Mouse (Mus musculus) cerebellum, adult 18-20 months (tissue): ENCODE measurements around the gene Gm20388.

Experiments used
- DNase-seq, 2 experiments: peaks; one replicate each; pipeline ENCODE4 v3.0.0; 2021

Gene Gm20388

GRCm38 (mm10) chr8:120174606-120175005, 264.0 kb downstream of the Gm20388 start:
- no peak for DNase-seq

DNA sequence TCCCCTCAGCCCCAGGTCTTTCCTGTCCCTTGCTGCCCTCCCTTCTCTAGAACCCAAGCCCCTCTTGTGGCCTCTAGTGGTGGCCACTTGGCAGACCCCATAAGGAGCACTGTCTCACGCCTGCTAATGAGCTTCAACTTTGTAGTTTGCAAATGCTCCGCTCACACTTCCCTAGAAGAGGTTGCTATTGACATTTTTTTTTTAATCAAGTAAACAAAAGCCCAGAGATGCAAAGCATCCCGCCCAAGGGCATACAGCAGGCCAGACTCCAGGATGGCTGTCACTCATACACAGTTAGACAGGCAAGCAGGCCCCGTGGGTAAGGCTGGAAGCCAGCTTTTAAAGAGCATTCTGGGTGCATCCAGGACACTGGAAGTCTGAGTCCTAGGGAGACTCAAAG, 266.0 kb downstream of the Gm20388 start:
- DNase-seq: no peak

GRCm38 (mm10) chr8:120177318-120178123, 266.9 kb downstream of the Gm20388 start, which contains the start of gene Fam92b:
Gene Fam92b (minus strand): TSS chr8:120177466.
- DNase-seq: no peak

GRCm38 (mm10) chr8:120178124-120178514, 267.5 kb downstream of the Gm20388 start:
- no peak for DNase-seq

GRCm38 (mm10) chr8:120179027-120179431, 268.4 kb downstream of the Gm20388 start:
- peak; percentile 89 to 93 for DNase-seq

- no peak for DNase-seq
These were observed 269.9 kb downstream of the Gm20388 start for GRCm38 (mm10) chr8:120180445-120180970.

DNA sequence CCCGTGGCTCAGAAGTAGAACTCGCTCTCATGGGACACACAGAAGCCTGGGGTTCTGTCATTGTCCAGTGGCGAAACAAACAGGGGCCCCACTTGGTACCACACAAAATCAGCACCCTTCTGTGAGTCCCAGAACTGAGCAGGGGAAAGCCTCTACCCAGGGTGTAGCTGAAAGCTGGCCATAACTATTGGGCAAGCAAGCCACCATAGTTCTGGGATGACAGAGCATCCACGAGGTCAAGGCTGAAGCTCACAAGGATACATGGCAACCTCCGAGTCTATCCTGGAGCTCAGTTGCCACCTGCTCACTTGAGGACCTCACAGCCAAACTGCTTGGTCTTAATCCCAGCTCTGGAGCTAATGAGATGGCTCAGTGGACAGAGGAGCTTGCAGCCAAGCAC, 270.6 kb downstream of the Gm20388 start:
- DNase-seq: no peak

- DNase-seq: no peak
These were observed 271.3 kb downstream of the Gm20388 start for GRCm38 (mm10) chr8:120181861-120182414.

- DNase-seq: no peak
These were observed 273.7 kb downstream of the Gm20388 start for GRCm38 (mm10) chr8:120184366-120184765.

DNA sequence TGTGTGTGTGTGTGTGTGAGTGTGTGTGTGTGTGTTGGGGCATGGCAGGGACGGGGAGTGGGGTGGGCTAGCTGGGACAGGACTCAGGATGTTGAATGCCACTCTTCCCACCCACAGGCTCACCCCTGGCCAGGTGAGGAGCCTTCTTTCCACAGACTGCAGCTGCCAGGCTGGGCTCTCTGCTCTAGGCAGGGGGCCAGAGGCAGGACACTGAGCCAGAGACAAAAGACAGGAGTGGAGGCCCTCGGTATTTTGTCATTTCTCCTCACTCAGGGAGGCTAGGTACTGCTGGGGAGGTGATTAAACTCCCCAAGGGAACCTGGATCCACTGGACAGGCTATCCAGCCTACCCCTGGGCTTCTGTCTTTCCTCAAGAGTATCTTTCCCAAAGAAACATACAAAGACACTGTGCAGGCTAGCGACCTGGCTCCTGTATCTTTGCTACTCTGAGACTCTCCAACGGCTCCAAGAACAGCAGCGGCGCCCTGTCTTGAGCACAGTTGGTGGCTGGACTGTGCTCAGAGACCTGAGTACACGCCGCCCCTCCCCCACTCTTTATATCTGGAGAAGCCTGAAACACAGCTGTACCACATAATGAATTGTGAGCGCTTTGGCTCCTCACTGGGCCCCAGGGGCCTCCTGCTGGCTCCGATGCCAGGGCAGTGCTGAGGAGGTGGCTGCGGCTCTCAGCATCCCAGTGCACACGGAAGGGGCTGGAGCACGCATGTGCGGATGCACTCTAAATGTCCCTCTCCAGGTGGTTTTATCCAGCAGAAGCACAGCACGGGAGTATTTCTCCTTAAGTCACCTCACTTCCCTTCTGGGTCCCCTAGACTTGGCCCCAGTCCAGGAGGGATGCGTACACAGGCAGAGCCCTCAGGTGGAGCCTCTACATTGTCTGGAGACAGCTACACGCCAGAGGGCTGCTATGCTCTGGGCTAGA, 274.5 kb downstream of the Gm20388 start:
- no peak for DNase-seq

- no peak for DNase-seq
These were observed 275.8 kb downstream of the Gm20388 start for GRCm38 (mm10) chr8:120186454-120186853.

DNA sequence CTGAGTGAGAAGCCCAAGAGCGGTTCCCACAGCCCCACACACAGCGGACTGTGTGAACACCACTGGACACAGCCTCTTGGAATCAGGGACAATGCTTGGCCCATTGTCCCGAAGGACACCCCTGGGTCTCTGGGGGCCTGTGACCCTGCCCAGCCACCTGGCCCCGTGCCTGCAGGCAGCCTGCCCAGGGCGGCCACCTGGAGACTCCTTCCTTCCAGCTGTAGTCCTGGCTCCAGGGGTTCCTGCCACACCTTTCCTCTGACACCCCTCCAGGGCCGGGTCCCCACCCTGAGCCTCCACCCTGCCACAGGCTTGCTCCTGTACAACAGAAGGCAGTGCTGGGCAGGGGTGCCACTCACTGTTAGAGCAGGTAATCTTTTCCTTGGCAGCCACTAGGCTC, 277.9 kb downstream of the Gm20388 start:
- DNase-seq: no peak

DNA sequence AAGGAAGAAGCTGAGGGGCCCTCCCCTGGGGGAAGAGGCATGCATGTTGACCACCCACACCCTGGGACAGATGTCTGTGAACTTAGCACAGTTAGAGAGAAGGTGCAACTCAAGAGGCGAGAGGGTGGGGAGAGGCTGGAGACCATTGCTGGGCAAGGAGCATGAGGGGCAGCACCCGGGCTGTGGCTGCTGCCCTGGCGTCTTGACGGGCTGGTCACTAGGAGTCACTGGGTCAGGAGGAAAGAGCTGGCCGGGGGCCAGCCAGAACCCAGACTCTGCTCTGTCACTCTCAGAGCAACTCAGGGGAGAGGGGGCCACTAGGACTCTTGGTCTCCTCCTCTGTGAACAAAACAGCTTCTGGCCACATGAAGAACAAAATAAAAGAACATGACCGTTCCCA, 278.8 kb downstream of the Gm20388 start:
- no peak for DNase-seq

DNA sequence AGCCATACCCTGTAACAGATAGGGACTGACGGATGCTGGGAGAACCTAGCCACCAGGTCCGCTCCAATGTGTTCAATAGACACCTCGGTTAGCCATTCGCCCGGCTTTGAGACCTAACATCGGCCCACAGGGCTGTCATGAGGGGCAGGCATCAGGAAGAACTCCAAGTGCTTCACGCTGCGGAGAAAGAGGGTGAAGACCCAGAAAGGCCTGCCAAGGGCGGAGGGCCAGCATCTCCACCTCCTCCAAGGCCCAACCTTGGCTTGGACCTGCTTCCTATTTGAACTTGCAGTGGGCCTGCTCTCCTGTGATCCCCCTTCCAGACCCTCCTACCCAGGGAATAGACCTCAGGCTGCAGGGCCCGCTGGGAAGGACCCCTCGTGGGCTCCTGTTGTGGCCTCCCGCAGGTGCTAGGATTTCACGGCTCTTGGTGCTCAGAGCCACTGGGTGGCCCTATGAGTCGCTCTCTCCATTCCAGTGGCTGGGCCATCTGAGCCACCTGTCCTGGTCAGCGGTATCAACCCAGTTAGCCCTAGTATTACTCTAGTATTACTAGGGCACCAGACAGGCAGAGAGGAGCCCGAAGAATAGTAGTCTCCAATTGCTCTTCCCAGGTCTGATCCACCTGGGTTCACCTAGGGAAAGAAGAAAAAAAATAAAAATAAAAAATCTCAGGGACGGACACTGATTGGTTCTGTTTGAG, 279.6 kb downstream of the Gm20388 start:
- DNase-seq: peak in 1 of 2 experiments; percentile 44

- peak; percentile 88 to 89 for DNase-seq
These were observed 280.3 kb downstream of the Gm20388 start for GRCm38 (mm10) chr8:120190810-120191413.

DNA sequence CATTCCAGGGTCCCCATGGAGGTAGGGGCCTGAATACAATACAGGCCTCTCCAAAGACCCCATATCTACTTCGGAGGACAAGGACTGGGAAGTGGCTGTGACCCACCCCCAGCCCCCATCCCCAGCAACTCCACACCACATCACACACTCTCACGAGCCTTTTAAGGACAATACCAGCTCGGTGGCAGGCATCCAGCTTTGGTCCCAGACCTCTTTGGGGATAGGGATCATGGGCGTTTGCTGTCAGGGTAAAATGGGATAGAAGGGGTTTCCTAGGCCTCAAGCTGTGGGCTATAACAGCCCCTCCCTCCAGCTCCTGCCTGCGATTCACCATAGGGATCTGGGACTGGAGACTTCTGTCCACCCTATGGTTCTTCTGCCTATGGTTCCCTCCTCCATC, 281.0 kb downstream of the Gm20388 start:
- no peak for DNase-seq

DNA sequence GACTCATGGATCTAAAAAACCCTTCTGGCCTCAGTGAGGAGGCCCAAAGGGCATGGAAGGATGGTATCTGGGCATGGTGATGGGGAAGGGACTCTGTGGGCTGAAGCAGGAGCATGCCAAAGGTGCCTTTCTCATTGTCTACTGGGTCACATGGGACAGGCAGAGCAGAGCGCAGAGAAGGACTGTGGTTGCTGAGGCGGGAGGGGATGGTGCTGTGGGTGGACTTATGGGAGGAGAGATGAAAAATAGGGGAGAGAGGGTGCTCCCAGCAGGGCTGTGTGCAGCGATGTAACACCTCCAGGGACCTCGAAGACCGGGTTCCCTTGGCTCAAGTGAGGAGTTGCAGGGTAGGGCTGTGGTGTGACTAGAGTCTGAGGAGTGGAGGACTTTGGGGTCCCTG, 281.5 kb downstream of the Gm20388 start:
- DNase-seq: no peak

DNA sequence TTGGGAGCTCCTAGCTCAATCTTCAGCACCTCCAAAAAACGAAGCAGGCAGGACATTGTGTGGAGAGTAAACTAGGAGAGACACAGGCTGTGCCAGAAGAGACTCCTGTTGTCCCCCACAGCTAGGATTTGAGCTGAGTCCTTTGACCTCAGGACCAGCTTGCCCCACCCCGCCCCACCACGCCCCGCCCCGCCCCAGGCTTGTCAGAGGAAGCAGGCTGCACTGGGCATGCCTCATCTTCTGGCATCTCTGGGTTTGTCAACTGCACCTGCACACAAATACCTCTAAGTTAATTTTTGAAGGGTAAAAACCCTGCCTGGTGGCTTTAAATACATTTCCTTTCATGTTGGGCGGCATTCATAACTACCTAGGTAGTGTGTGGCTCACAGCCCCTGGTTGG, 290.7 kb downstream of the Gm20388 start:
- no peak for DNase-seq

- DNase-seq: no peak
These were observed 291.9 kb downstream of the Gm20388 start for GRCm38 (mm10) chr8:120202546-120202945.

GRCm38 (mm10) chr8:120204736-120205360, 294.2 kb downstream of the Gm20388 start:
- DNase-seq: no peak

DNA sequence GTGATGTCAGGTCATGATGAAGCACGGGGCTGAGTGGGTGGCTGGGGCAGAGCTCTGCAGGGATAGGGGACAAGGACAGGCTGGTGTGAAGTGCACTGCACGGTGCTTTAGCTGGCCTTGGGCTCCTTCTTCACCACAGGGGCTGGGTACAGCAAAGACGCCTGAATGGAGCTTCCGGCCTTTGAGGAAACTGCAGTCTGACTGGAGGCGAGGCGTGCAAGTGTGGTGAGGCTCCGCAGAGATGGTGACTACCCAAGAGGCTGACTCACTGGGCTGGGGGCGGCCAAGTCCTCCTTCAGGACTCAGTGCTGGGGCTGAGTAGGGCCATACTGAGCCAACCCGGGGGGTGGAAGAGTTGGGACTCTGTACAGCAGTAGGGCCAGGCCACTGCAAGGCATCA, 295.3 kb downstream of the Gm20388 start:
- DNase-seq: no peak

- DNase-seq: no peak
These were observed 296.7 kb downstream of the Gm20388 start for GRCm38 (mm10) chr8:120207364-120207763.
